ENCODE assay signal across 14 mouse cellular contexts in genomic region chr17:25410180-25410579, GRCm38 (mm10). TPM values are rescaled to one million over a fixed set of nuclear protein-coding genes. Genes with fewer than 3 reads are reported as not detected.
DNase-seq lines count a peak whose midpoint lies in the region; ATAC-seq lines count a peak whose summit lies in the region.
"Had no signal": no experiment of that assay in that cellular context is flagged by ENCODE, and none has a peak within 500 bp of the region (broad histone marks: within the 10 kb centered on the region; RNA-seq: fewer than 3 reads in every experiment).

No protein-coding gene starts in this region.

- peak overlapping the region; percentile 70 for H3K9ac ChIP-seq in heart, embryonic 13.5 days
- H3K9ac ChIP-seq in neural tube, embryonic 13.5 days: 0 out of 2 replicates have a peak overlapping the region, but pooled peaks have one; percentile 34
- no peak overlapping the region for H3K9ac ChIP-seq in hindbrain, embryonic 14.5 days
- H3K9ac ChIP-seq in neural tube, embryonic 15.5 days (replicated peaks): no peak overlapping the region
- H3K9ac ChIP-seq: kidney, embryonic 15.5 days had no signal

- DNase-seq in heart, postnatal 10 days: no peak
- DNase-seq in neural tube, embryonic 10.5 days (ENCODE audit: extremely low spot score, low spot score): no peak
- no peak for DNase-seq in hindbrain, embryonic 14.5 days (ENCODE audit: low spot score)
- DNase-seq in right cerebral cortex, postnatal 14 days: no peak
- DNase-seq: layer of hippocampus, adult 9-11 months; liver; thymus, adult 18-20 months had no signal

- H3K4me1 ChIP-seq in heart, embryonic 13.5 days: peaks cover 82% of the 10 kb centered on the region
- H3K4me1 ChIP-seq in neural tube, embryonic 13.5 days (replicated peaks): peaks cover 72% of the 10 kb centered on the region
- peaks cover 67% of the 10 kb centered on the region for H3K4me1 ChIP-seq in hindbrain, embryonic 14.5 days (replicated peaks; ENCODE audit: control insufficient read depth, insufficient read depth, low read length)
- H3K4me1 ChIP-seq in neural tube, embryonic 15.5 days: peaks cover 71% of the 10 kb centered on the region

- ATAC-seq in heart, embryonic 13.5 days (ENCODE audit: extremely low read depth, insufficient number of reproducible peaks, low FRiP score, low TSS enrichment): no peak
- no peak for ATAC-seq in neural tube, embryonic 13.5 days (ENCODE audit: low read depth)
- no peak for ATAC-seq in hindbrain, embryonic 14.5 days (ENCODE audit: low FRiP score)
- no peak for ATAC-seq in neural tube, embryonic 15.5 days (ENCODE audit: low FRiP score)
- ATAC-seq: lung, postnatal 0 days had no signal

- H3K4me3 ChIP-seq in heart, embryonic 13.5 days: no peak overlapping the region
- H3K4me3 ChIP-seq in neural tube, embryonic 13.5 days: no peak overlapping the region
- H3K4me3 ChIP-seq in hindbrain, embryonic 14.5 days (replicated peaks; ENCODE audit: low read length): no peak overlapping the region
- no peak overlapping the region for H3K4me3 ChIP-seq in neural tube, embryonic 15.5 days (replicated peaks)
- H3K4me3 ChIP-seq: kidney, embryonic 15.5 days had no signal

- WGBS in heart, embryonic 13.5 days: 20% methylated on average over 6 of the region's 6 CpGs
- 77% methylated on average over 6 of the region's 6 CpGs for WGBS in neural tube, embryonic 13.5 days
- WGBS in hindbrain, embryonic 14.5 days: 82% methylated on average over 6 of the region's 6 CpGs
- WGBS in neural tube, embryonic 15.5 days: 80% methylated on average over 6 of the region's 6 CpGs

- no peaks in the 10 kb centered on the region for H3K9me3 ChIP-seq in heart, embryonic 13.5 days
- no peaks in the 10 kb centered on the region for H3K9me3 ChIP-seq in neural tube, embryonic 13.5 days
- H3K9me3 ChIP-seq in hindbrain, embryonic 14.5 days (ENCODE audit: control insufficient read depth, low read length): no peaks in the 10 kb centered on the region
- H3K9me3 ChIP-seq in neural tube, embryonic 15.5 days (replicated peaks): no peaks in the 10 kb centered on the region
- H3K9me3 ChIP-seq: kidney, embryonic 15.5 days had no signal

- no peaks in the 10 kb centered on the region for H3K27me3 ChIP-seq in heart, embryonic 13.5 days (replicated peaks)
- H3K27me3 ChIP-seq in neural tube, embryonic 13.5 days: no peaks in the 10 kb centered on the region
- H3K27me3 ChIP-seq in hindbrain, embryonic 14.5 days (ENCODE audit: control insufficient read depth, insufficient read depth, low read length): no peaks in the 10 kb centered on the region
- H3K27me3 ChIP-seq in neural tube, embryonic 15.5 days (replicated peaks): no peaks in the 10 kb centered on the region
- H3K27me3 ChIP-seq: kidney, embryonic 15.5 days had no signal

- intact Hi-C loops in heart, postnatal 10 days (cut with DNase I): no loop called here

- peak overlapping the region; percentile 30 for H3K4me2 ChIP-seq in heart, embryonic 13.5 days
- H3K4me2 ChIP-seq in neural tube, embryonic 13.5 days: no peak overlapping the region
- no peak overlapping the region for H3K4me2 ChIP-seq in hindbrain, embryonic 14.5 days (replicated peaks)
- no peak overlapping the region for H3K4me2 ChIP-seq in neural tube, embryonic 15.5 days
- H3K4me2 ChIP-seq: kidney, embryonic 15.5 days had no signal

- H3K27ac ChIP-seq in heart, embryonic 13.5 days (replicated peaks): peak overlapping the region; percentile 90
- H3K27ac ChIP-seq in neural tube, embryonic 13.5 days (replicated peaks): peak overlapping the region; percentile 85
- peak overlapping the region; percentile 75; the same call in 1 of the 2 replicates for H3K27ac ChIP-seq in hindbrain, embryonic 14.5 days
- peak overlapping the region; percentile 63 for H3K27ac ChIP-seq in neural tube, embryonic 15.5 days (replicated peaks)
- H3K27ac ChIP-seq: kidney, embryonic 15.5 days had no signal

- H3K36me3 ChIP-seq in heart, embryonic 13.5 days: no peaks in the 10 kb centered on the region
- no peaks in the 10 kb centered on the region for H3K36me3 ChIP-seq in neural tube, embryonic 13.5 days
- H3K36me3 ChIP-seq in hindbrain, embryonic 14.5 days (replicated peaks; ENCODE audit: control insufficient read depth, insufficient read depth): no peaks in the 10 kb centered on the region
- no peaks in the 10 kb centered on the region for H3K36me3 ChIP-seq in neural tube, embryonic 15.5 days
- H3K36me3 ChIP-seq: kidney, embryonic 15.5 days had no signal

RNA-seq across cellular contexts. Expression of gene Cacna1h, which starts 23.4 kb away (rescaled TPM):
- 6.5 and 8.1 TPM in 2 replicates for polyA plus RNA-seq in heart, embryonic 13.5 days (2015; fragmentation: Nextera tagmentation; extraction: Ambion mirVana)
- 1 to 10 TPM; 7.9 to 8.4 TPM for total RNA-seq in heart, postnatal 10 days (2021)
- 12.0 and 12.6 TPM in 2 replicates for polyA plus RNA-seq in neural tube, embryonic 13.5 days (2015; fragmentation: Nextera tagmentation; extraction: Ambion mirVana)
- 10.6 and 14.1 TPM in 2 replicates for polyA plus RNA-seq in hindbrain, embryonic 14.5 days (2014; fragmentation: Nextera tagmentation; extraction: Ambion mirVana)
- polyA plus RNA-seq in neural tube, embryonic 15.5 days (2015; fragmentation: Nextera tagmentation; extraction: Ambion mirVana): 10.1 and 10.9 TPM in 2 replicates

RNA-seq across cellular contexts. Expression of gene Tpsg1, which starts 41.1 kb away (rescaled TPM):
- polyA plus RNA-seq in heart, embryonic 13.5 days (2015; fragmentation: Nextera tagmentation; extraction: Ambion mirVana): 0.78 TPM in 1 of 2 replicates, not detected in the other
- total RNA-seq in heart, postnatal 10 days (2021): not detected
- 0.68 TPM in 1 of 2 replicates, not detected in the other for polyA plus RNA-seq in neural tube, embryonic 13.5 days (2015; fragmentation: Nextera tagmentation; extraction: Ambion mirVana)
- polyA plus RNA-seq in hindbrain, embryonic 14.5 days (2014; fragmentation: Nextera tagmentation; extraction: Ambion mirVana): 1.2 TPM in 1 of 2 replicates, not detected in the other
- polyA plus RNA-seq in neural tube, embryonic 15.5 days (2015; fragmentation: Nextera tagmentation; extraction: Ambion mirVana): 0.34 and 0.74 TPM in 2 replicates
- total RNA-seq: hematopoietic stem cell, adult 5-6 weeks had no signal

RNA-seq across cellular contexts. Expression of gene Tpsb2, which starts 44.1 kb away (rescaled TPM):
- polyA plus RNA-seq in heart, embryonic 13.5 days (2015; fragmentation: Nextera tagmentation; extraction: Ambion mirVana): not detected in 2 replicates
- 1 to 10 TPM; 6.0 to 6.7 TPM for total RNA-seq in heart, postnatal 10 days (2021)
- polyA plus RNA-seq in neural tube, embryonic 13.5 days (2015; fragmentation: Nextera tagmentation; extraction: Ambion mirVana): 0.45 TPM in 1 of 2 replicates, not detected in the other
- 0.36 TPM in 1 of 2 replicates, not detected in the other for polyA plus RNA-seq in hindbrain, embryonic 14.5 days (2014; fragmentation: Nextera tagmentation; extraction: Ambion mirVana)
- 1.2 and 1.8 TPM in 2 replicates for polyA plus RNA-seq in neural tube, embryonic 15.5 days (2015; fragmentation: Nextera tagmentation; extraction: Ambion mirVana)
- total RNA-seq: hematopoietic stem cell, adult 5-6 weeks had no signal

RNA-seq across cellular contexts. Expression of gene Tekt4, which starts 44.2 kb away (rescaled TPM):
- polyA plus RNA-seq in heart, embryonic 13.5 days (2015; fragmentation: Nextera tagmentation; extraction: Ambion mirVana): 0.23 and 0.47 TPM in 2 replicates
- total RNA-seq in heart, postnatal 10 days (2021): not detected
- 0.57 and 0.87 TPM in 2 replicates for polyA plus RNA-seq in neural tube, embryonic 13.5 days (2015; fragmentation: Nextera tagmentation; extraction: Ambion mirVana)
- polyA plus RNA-seq in hindbrain, embryonic 14.5 days (2014; fragmentation: Nextera tagmentation; extraction: Ambion mirVana): 1.2 and 2.4 TPM in 2 replicates
- 0.67 and 0.84 TPM in 2 replicates for polyA plus RNA-seq in neural tube, embryonic 15.5 days (2015; fragmentation: Nextera tagmentation; extraction: Ambion mirVana)
- total RNA-seq: gastrocnemius, adult 18-20 months; hematopoietic stem cell, adult 5-6 weeks had no signal
- polyA plus RNA-seq: kidney, embryonic 15.5 days had no signal

Comparison
In these comparisons a context has a peak if more than half of its experiments do, and no peak if none do; other contexts are left out.
1. H3K9ac ChIP-seq: peak in heart, embryonic 13.5 days (single experiment) and neural tube, embryonic 13.5 days (single experiment); none in hindbrain, embryonic 14.5 days (single experiment) and neural tube, embryonic 15.5 days (single experiment).
2. Peak in every context shown above with its lines, with median percentiles within 50 percentile points of each other: H3K27ac ChIP-seq.